Mouse (Mus musculus) bone marrow macrophage, adult 2 months (primary cell): Measurements from ENCODE around the gene Rfx3.

Experiments
- CTCF ChIP-seq: IDR thresholded peaks from 2 replicates; pipeline ENCODE4 v1.5.1; 2012; ENCODE audit warnings: low read depth, mild to moderate bottlenecking, low read length, moderate library complexity
- POLR2A ChIP-seq: IDR thresholded peaks from 2 replicates; pipeline ENCODE4 v1.6.1; 2012; ENCODE audit warnings: mild to moderate bottlenecking, low read depth, low read length, borderline replicate concordance

GRCm38 (mm10) chr19:27884520-27884919, 126.4 kb downstream of the Rfx3 start:
- TF ChIP-seq CTCF, result no peak
- TF ChIP-seq POLR2A, result no peak
